Comparison of ENCODE assay signal across 13 mouse cellular contexts in the genomic region with DNA sequence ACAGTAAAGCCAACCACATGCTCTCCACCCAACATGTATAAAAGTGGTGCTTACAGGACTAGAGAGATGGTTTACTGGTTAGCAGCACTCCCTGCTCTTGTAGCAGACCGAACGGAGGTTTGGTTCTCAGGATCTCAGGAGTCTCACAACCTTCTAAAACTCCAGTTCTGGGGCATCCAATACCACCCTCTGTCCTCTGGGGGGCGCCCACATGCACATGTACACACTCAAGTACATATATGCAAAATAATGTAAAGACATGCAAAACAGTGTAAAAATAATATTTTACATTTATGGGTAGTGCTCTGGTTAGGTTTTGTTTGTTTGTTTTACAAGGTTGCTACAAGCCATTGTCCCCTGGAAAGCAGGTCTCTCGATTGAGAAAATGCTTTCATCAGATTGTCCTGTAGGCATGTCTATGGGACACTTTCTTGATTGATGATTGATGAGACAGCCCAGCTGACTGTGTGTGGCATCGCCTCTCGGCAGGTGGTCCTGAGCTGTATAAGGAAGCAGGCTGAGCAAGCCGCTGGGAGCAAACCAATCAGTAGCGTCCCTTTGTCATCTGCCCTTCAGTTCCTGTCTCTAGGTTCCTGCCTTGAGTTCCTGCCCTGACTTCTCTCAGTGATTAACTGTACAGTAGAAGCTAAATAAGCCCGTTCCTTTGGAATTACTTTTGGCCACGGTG. TPM values are rescaled to one million over a fixed set of nuclear protein-coding genes. Genes with fewer than 3 reads are reported as not detected.
DNase-seq lines count a peak whose midpoint lies in the region; ATAC-seq and TF ChIP-seq lines count a peak whose summit lies in the region.
"Had no signal": no experiment of that assay in that cellular context is flagged by ENCODE, and none has a peak within 500 bp of the region (broad histone marks: within the 10 kb centered on the region; RNA-seq: fewer than 3 reads in every experiment).

No protein-coding gene starts in this region.

- no peak overlapping the region for H3K4me2 ChIP-seq in midbrain, embryonic 14.5 days (ENCODE audit: low read length)
- H3K4me2 ChIP-seq: hindbrain, embryonic 15.5 days had no signal

- H3K27me3 ChIP-seq in heart, adult 2 months (ENCODE audit: control insufficient read depth, insufficient read depth, low read length): no peaks in the 10 kb centered on the region
- H3K27me3 ChIP-seq in midbrain, embryonic 10.5 days (ENCODE audit: low read depth, poor library complexity, severe bottlenecking): no peaks in the 10 kb centered on the region
- no peaks in the 10 kb centered on the region for H3K27me3 ChIP-seq in midbrain, embryonic 14.5 days (ENCODE audit: control insufficient read depth, insufficient read depth, low read length)
- H3K27me3 ChIP-seq: hindbrain, embryonic 15.5 days had no signal

- no peak for TF ChIP-seq EP300 in heart, adult 2 months (IDR thresholded peaks at IDR 0.05; ENCODE audit: insufficient read depth, low read depth, low read length)

- no peak for ATAC-seq in midbrain, embryonic 14.5 days (ENCODE audit: low FRiP score, low TSS enrichment)

- no peak overlapping the region for H3K9ac ChIP-seq in heart, adult 2 months (ENCODE audit: low read depth, low read length)
- no peak overlapping the region for H3K9ac ChIP-seq in midbrain, embryonic 14.5 days (replicated peaks; ENCODE audit: low read length)
- H3K9ac ChIP-seq: hindbrain, embryonic 15.5 days had no signal

- no peak overlapping the region for H3K27ac ChIP-seq in heart, adult 2 months
- 0 out of 2 replicates have a peak overlapping the region, but pooled peaks have one; percentile 2 for H3K27ac ChIP-seq in midbrain, embryonic 10.5 days (replicated peaks)
- H3K27ac ChIP-seq in midbrain, embryonic 14.5 days (replicated peaks; ENCODE audit: low read depth, low read length): no peak overlapping the region
- H3K27ac ChIP-seq: hindbrain, embryonic 15.5 days had no signal

- no peaks in the 10 kb centered on the region for H3K4me1 ChIP-seq in heart, adult 2 months (ENCODE audit: control insufficient read depth, insufficient read depth, low read length)
- H3K4me1 ChIP-seq in midbrain, embryonic 10.5 days: peaks cover 6% of the 10 kb centered on the region; the same call in 1 of the 2 replicates
- no peaks in the 10 kb centered on the region for H3K4me1 ChIP-seq in midbrain, embryonic 14.5 days (ENCODE audit: control insufficient read depth, insufficient read depth, low read length)

- H3K79me2 ChIP-seq in heart, adult 2 months (replicated peaks; ENCODE audit: control insufficient read depth, insufficient read depth, low read length): no peaks in the 10 kb centered on the region

- peak; percentile 27; the same call in 1 of the 2 replicates for TF ChIP-seq CTCF in heart, adult 2 months (IDR thresholded peaks at IDR 0.05)

- H3K36me3 ChIP-seq in heart, adult 2 months (ENCODE audit: control insufficient read depth, insufficient read depth, low read length): no peaks in the 10 kb centered on the region
- H3K36me3 ChIP-seq in midbrain, embryonic 10.5 days: no peaks in the 10 kb centered on the region
- H3K36me3 ChIP-seq in midbrain, embryonic 14.5 days (ENCODE audit: control insufficient read depth, insufficient read depth, low read length): no peaks in the 10 kb centered on the region
- H3K36me3 ChIP-seq: hindbrain, embryonic 15.5 days had no signal

- 77% methylated on average over 10 of the region's 10 CpGs for WGBS in heart, adult 2 months
- WGBS in midbrain, embryonic 10.5 days: 84% methylated on average over 10 of the region's 10 CpGs
- WGBS in midbrain, embryonic 14.5 days: 86% methylated on average over 10 of the region's 10 CpGs

- H3K9me3 ChIP-seq in midbrain, embryonic 10.5 days (replicated peaks): peaks cover 9% of the 10 kb centered on the region
- no peaks in the 10 kb centered on the region for H3K9me3 ChIP-seq in midbrain, embryonic 14.5 days (ENCODE audit: control insufficient read depth, low read length)
- H3K9me3 ChIP-seq: hindbrain, embryonic 15.5 days had no signal

- no peak overlapping the region for H3K4me3 ChIP-seq in heart, adult 2 months
- H3K4me3 ChIP-seq in midbrain, embryonic 10.5 days: no peak overlapping the region
- no peak overlapping the region for H3K4me3 ChIP-seq in midbrain, embryonic 14.5 days (replicated peaks; ENCODE audit: low read depth, low read length)
- H3K4me3 ChIP-seq: hindbrain, embryonic 15.5 days had no signal

- intact Hi-C loops in heart, adult 2 months (cut with DNase I): no loop called here

- DNase-seq in heart, adult 2 months: no peak
- DNase-seq in heart, adult 8-10 months (ENCODE audit: low spot score): no peak
- DNase-seq in midbrain, embryonic 10.5 days (ENCODE audit: low spot score): no peak
- DNase-seq in midbrain, embryonic 14.5 days: no peak
- peak; percentile 78 for DNase-seq in R1 (ENCODE audit: low read depth, low spot score)
- no peak for DNase-seq in right cerebral cortex, postnatal 4 days
- no peak for DNase-seq in layer of hippocampus, adult 8-10 months (ENCODE audit: low spot score in 2 of 2)
- no peak for DNase-seq in frontal cortex, postnatal 14 days (ENCODE audit: low spot score in 2 of 2)
- DNase-seq: adrenal gland, postnatal 14 days; heart, adult 11 months; kidney, adult 9 months; right cerebral cortex, postnatal 25 days had no signal

- no peak for TF ChIP-seq POLR2A in heart, adult 2 months (IDR thresholded peaks at IDR 0.05; ENCODE audit: insufficient read depth, low read depth, low read length)

RNA-seq across cellular contexts. Expression of a gene that starts 4.4 kb away (rescaled TPM):
- 100 to 1,000 TPM; 104 to 118 TPM for total RNA-seq in heart, adult 2 months (2021)
- polyA plus RNA-seq in heart, adult 2 months (2012; rRNA removed): 36.0 and 48.6 TPM in 2 replicates
- total RNA-seq in heart, adult 8-10 months (2022): 100 to 1,000 TPM in 1 of 4 experiments, 10 to 100 TPM in 3; 67.2 to 104 (median 89.7) TPM
- polyA plus RNA-seq in midbrain, embryonic 10.5 days (2016; fragmentation: Nextera tagmentation; extraction: Ambion mirVana): 307 and 342 TPM in 2 replicates
- 238 and 295 TPM in 2 replicates for polyA plus RNA-seq in midbrain, embryonic 14.5 days (2014; fragmentation: Nextera tagmentation; extraction: Ambion mirVana)
- 10 to 100 TPM; 53.4 to 59.6 (median 54.9) TPM for total RNA-seq in layer of hippocampus, adult 8-10 months (2022)
